Mouse (Mus musculus) limb, embryonic 10.5 days (tissue): ENCODE results near the gene Fgfr2. TPM values are rescaled to one million over a fixed set of nuclear protein-coding genes. Genes with fewer than 3 reads are reported as not detected.

Experiments used
- DNase-seq: peaks from one replicate; pipeline ENCODE4 v3.0.0-alpha.2; 2017; ENCODE audit warnings: low spot score
- H3K27ac ChIP-seq: fragments of 300-500 bp; sonication (generic); 2 replicates; pipeline ENCODE4 v1.5.1; 2016; ENCODE audit warnings: mild to moderate bottlenecking
- H3K27me3 ChIP-seq: fragments of 300-500 bp; sonication (generic); 2 replicates; pipeline ENCODE4 v1.6.1; 2016; ENCODE audit warnings: low read depth, mild to moderate bottlenecking; ENCODE audit not compliant: poor library complexity, severe bottlenecking
- H3K36me3 ChIP-seq: fragments of 300-500 bp; sonication (generic); 2 replicates; pipeline ENCODE4 v1.6.1; 2016; ENCODE audit warnings: mild to moderate bottlenecking, moderate library complexity
- H3K4me1 ChIP-seq: fragments of 300-500 bp; sonication (generic); 2 replicates; pipeline ENCODE4 v1.6.1; 2016
- H3K4me3 ChIP-seq: fragments of 300-500 bp; sonication (generic); 2 replicates; pipeline ENCODE4 v1.5.1; 2016; ENCODE audit warnings: mild to moderate bottlenecking, moderate library complexity
- H3K9me3 ChIP-seq: fragments of 300-500 bp; sonication (generic); replicated peaks from 2 replicates; pipeline ENCODE4 v1.6.1; 2016; ENCODE audit warnings: mild to moderate bottlenecking
- WGBS: fragments of 180-500 bp; shearing (Covaris S2); methylation state at CpG from one replicate; pipeline ENCODE4 v1.1.7; 2016; 5-methylcytosine and 5-hydroxymethylcytosine counted together
- polyA plus RNA-seq: library from polyadenylated mRNA; unstranded; fragments of >200 nt; fragmentation: Nextera tagmentation; extraction: Ambion mirVana; gene quantifications from 2 replicates; pipeline ENCODE4 v1.2.1, GENCODE M21; 2016

The Fgfr2 gene
- polyA plus RNA-seq, 1 experiment from 2014 or later = 64.4 TPM

- no peaks in the 10 kb centered on the region for H3K27me3 ChIP-seq
- WGBS = 92% methylated on average over 10 of the region's 10 CpGs
- no peaks in the 10 kb centered on the region for H3K36me3 ChIP-seq
- no peaks in the 10 kb centered on the region for H3K4me1 ChIP-seq
- no peaks in the 10 kb centered on the region for H3K9me3 ChIP-seq
- H3K4me3 ChIP-seq = no peak overlapping the region
- no peak for DNase-seq
- no peak overlapping the region for H3K27ac ChIP-seq
Measured at GRCm38 (mm10) chr7:130815601-130816000, 2307.5 kb downstream of the Fgfr2 start.

- peak; percentile 40 for DNase-seq
- Histone ChIP-seq H3K9me3 (no peaks in the 10 kb centered on the region), H3K4me1 (no peaks in the 10 kb centered on the region), H3K36me3 (no peaks in the 10 kb centered on the region), H3K27ac (no peak overlapping the region), H3K27me3 (no peaks in the 10 kb centered on the region), H3K4me3 (peak overlapping the region; percentile 29)
- 47% methylated on average over 16 of the region's 16 CpGs for WGBS
Measured at GRCm38 (mm10) chr7:130812407-130812806, 2310.7 kb downstream of the Fgfr2 start.

GRCm38 (mm10) chr7:130810238-130810637 is 2312.9 kb downstream of the Fgfr2 start:
- Histone ChIP-seq H3K4me3 (no peak overlapping the region), H3K27me3 (no peaks in the 10 kb centered on the region), H3K9me3 (no peaks in the 10 kb centered on the region), H3K27ac (no peak overlapping the region), H3K4me1 (no peaks in the 10 kb centered on the region), H3K36me3 (no peaks in the 10 kb centered on the region)
- DNase-seq = no peak
- 91% methylated on average over 4 of the region's 4 CpGs for WGBS

- no peak overlapping the region for H3K27ac ChIP-seq
- H3K36me3 ChIP-seq = no peaks in the 10 kb centered on the region
- WGBS = 75% methylated on average over 6 of the region's 6 CpGs
- no peak overlapping the region for H3K4me3 ChIP-seq
- DNase-seq = no peak
- no peaks in the 10 kb centered on the region for H3K9me3 ChIP-seq
- no peaks in the 10 kb centered on the region for H3K4me1 ChIP-seq
- H3K27me3 ChIP-seq = no peaks in the 10 kb centered on the region
Measured at GRCm38 (mm10) chr7:130808694-130809093, 2314.5 kb downstream of the Fgfr2 start.

- 87% methylated on average over 8 of the region's 8 CpGs for WGBS
- Histone ChIP-seq H3K4me1 (no peaks in the 10 kb centered on the region), H3K36me3 (no peaks in the 10 kb centered on the region), H3K27ac (no peak overlapping the region), H3K4me3 (no peak overlapping the region), H3K27me3 (no peaks in the 10 kb centered on the region), H3K9me3 (no peaks in the 10 kb centered on the region)
- no peak for DNase-seq
Measured at GRCm38 (mm10) chr7:130807749-130808148, 2315.4 kb downstream of the Fgfr2 start.

GRCm38 (mm10) chr7:130804991-130805390 is 2318.2 kb downstream of the Fgfr2 start:
- no peak for DNase-seq
- Histone ChIP-seq H3K27me3 (no peaks in the 10 kb centered on the region), H3K4me3 (no peak overlapping the region), H3K4me1 (peaks cover 9% of the 10 kb centered on the region), H3K36me3 (no peaks in the 10 kb centered on the region), H3K27ac (no peak overlapping the region), H3K9me3 (no peaks in the 10 kb centered on the region)
- WGBS = 83% methylated on average over 5 of the region's 5 CpGs

GRCm38 (mm10) chr7:130803251-130803825 is 2319.8 kb downstream of the Fgfr2 start:
- DNase-seq = no peak
- Histone ChIP-seq H3K27me3 (no peaks in the 10 kb centered on the region), H3K9me3 (no peaks in the 10 kb centered on the region), H3K36me3 (no peaks in the 10 kb centered on the region), H3K4me3 (no peak overlapping the region), H3K27ac (no peak overlapping the region), H3K4me1 (peaks cover 9% of the 10 kb centered on the region)
- WGBS = 96% methylated on average over 8 of the region's 8 CpGs

- no peak for DNase-seq
- no peaks in the 10 kb centered on the region for H3K27me3 ChIP-seq
- H3K27ac ChIP-seq = no peak overlapping the region
- no peaks in the 10 kb centered on the region for H3K9me3 ChIP-seq
- H3K36me3 ChIP-seq = no peaks in the 10 kb centered on the region
- H3K4me3 ChIP-seq = no peak overlapping the region
- peaks cover 9% of the 10 kb centered on the region for H3K4me1 ChIP-seq
- WGBS = 89% methylated on average over 4 of the region's 4 CpGs
Measured at GRCm38 (mm10) chr7:130801811-130802210, 2321.3 kb downstream of the Fgfr2 start.

- WGBS = 56% methylated on average over 4 of the region's 4 CpGs
- no peak overlapping the region for H3K4me3 ChIP-seq
- no peak overlapping the region; the same call in 1 of the 2 replicates for H3K27ac ChIP-seq
- DNase-seq = no peak
- peaks cover 9% of the 10 kb centered on the region for H3K4me1 ChIP-seq
- H3K27me3 ChIP-seq = no peaks in the 10 kb centered on the region
- no peaks in the 10 kb centered on the region for H3K9me3 ChIP-seq
- H3K36me3 ChIP-seq = no peaks in the 10 kb centered on the region
Measured at GRCm38 (mm10) chr7:130800681-130801080, 2322.5 kb downstream of the Fgfr2 start.

- Histone ChIP-seq H3K4me3 (no peak overlapping the region), H3K9me3 (no peaks in the 10 kb centered on the region), H3K27ac (no peak overlapping the region), H3K36me3 (no peaks in the 10 kb centered on the region), H3K27me3 (no peaks in the 10 kb centered on the region), H3K4me1 (peaks cover 15% of the 10 kb centered on the region)
- WGBS = 92% methylated on average over 10 of the region's 10 CpGs
- no peak for DNase-seq
Measured at GRCm38 (mm10) chr7:130799418-130799817, 2323.7 kb downstream of the Fgfr2 start.

GRCm38 (mm10) chr7:130797524-130797923 is 2325.6 kb downstream of the Fgfr2 start:
- WGBS = 91% methylated on average over 6 of the region's 6 CpGs
- H3K9me3 ChIP-seq = no peaks in the 10 kb centered on the region
- no peaks in the 10 kb centered on the region for H3K36me3 ChIP-seq
- no peaks in the 10 kb centered on the region for H3K27me3 ChIP-seq
- H3K4me3 ChIP-seq = no peak overlapping the region
- no peak overlapping the region for H3K27ac ChIP-seq
- H3K4me1 ChIP-seq = peaks cover 27% of the 10 kb centered on the region
- DNase-seq = no peak

- Histone ChIP-seq H3K27ac (no peak overlapping the region), H3K27me3 (no peaks in the 10 kb centered on the region), H3K9me3 (no peaks in the 10 kb centered on the region), H3K4me1 (peaks cover 27% of the 10 kb centered on the region), H3K4me3 (no peak overlapping the region), H3K36me3 (no peaks in the 10 kb centered on the region)
- WGBS = 63% methylated on average over 8 of the region's 8 CpGs
- no peak for DNase-seq
Measured at GRCm38 (mm10) chr7:130796786-130797185, 2326.4 kb downstream of the Fgfr2 start.

- no peaks in the 10 kb centered on the region for H3K36me3 ChIP-seq
- peaks cover 18% of the 10 kb centered on the region for H3K4me1 ChIP-seq
- no peak for DNase-seq
- no peaks in the 10 kb centered on the region for H3K9me3 ChIP-seq
- H3K27ac ChIP-seq = no peak overlapping the region
- H3K27me3 ChIP-seq = no peaks in the 10 kb centered on the region
- H3K4me3 ChIP-seq = no peak overlapping the region
- WGBS = 66% methylated on average over 9 of the region's 9 CpGs
Measured at GRCm38 (mm10) chr7:130793671-130794070, 2329.5 kb downstream of the Fgfr2 start.

GRCm38 (mm10) chr7:130789456-130789855 is 2333.7 kb downstream of the Fgfr2 start:
- H3K36me3 ChIP-seq = no peaks in the 10 kb centered on the region
- no peaks in the 10 kb centered on the region for H3K9me3 ChIP-seq
- 90% methylated on average over 7 of the region's 7 CpGs for WGBS
- H3K27me3 ChIP-seq = no peaks in the 10 kb centered on the region
- no peak for DNase-seq
- H3K4me3 ChIP-seq = no peak overlapping the region
- H3K27ac ChIP-seq = no peak overlapping the region
- peaks cover 15% of the 10 kb centered on the region for H3K4me1 ChIP-seq
